Mouse (Mus musculus): ENCODE data around the gene Pmm1. TPM values are rescaled to one million over a fixed set of nuclear protein-coding genes. Genes with fewer than 3 reads are reported as not detected.

Gene Pmm1
- total RNA-seq, 2 experiments from 2014 or later = 22.0 to 31.4 TPM

DNA sequence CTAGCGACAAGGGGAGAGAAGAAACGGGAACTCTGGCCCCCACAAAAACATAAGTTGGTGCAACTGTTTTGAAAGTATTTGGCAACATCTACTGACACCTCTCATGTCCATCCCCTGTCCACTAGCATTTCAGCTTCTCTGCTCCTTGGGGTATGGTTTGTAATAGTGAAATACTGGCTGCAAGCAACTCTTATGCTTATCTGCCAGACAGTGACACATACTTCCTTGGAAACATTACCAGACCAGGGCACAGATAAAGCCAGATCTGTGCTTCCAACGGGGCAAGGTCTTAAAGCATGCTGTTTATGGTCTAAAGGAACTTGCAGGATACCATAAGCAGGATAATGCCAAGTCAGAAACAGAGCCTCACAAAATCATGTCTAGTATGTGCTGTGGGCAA lies 1.8 kb downstream of the Pmm1 start:
- DNase-seq = no peak
- intact Hi-C loops (cut with DNase I) = no loop called here

- intact Hi-C loops (cut with DNase I) = no loop called here
- no peak for DNase-seq
Measured at GRCm38 (mm10) chr15:81957598-81957997, 3.1 kb downstream of the Pmm1 start.

- peak; percentile 28 to 64 for DNase-seq
- intact Hi-C loops (cut with DNase I) = no loop called here
Measured at GRCm38 (mm10) chr15:81956457-81956856, 4.3 kb downstream of the Pmm1 start.

GRCm38 (mm10) chr15:81955414-81955813 lies 5.3 kb downstream of the Pmm1 start:
- intact Hi-C loops (cut with DNase I) = no loop called here
- DNase-seq = no peak

GRCm38 (mm10) chr15:81954716-81955115 lies 6.0 kb downstream of the Pmm1 start:
- no peak for DNase-seq

DNA sequence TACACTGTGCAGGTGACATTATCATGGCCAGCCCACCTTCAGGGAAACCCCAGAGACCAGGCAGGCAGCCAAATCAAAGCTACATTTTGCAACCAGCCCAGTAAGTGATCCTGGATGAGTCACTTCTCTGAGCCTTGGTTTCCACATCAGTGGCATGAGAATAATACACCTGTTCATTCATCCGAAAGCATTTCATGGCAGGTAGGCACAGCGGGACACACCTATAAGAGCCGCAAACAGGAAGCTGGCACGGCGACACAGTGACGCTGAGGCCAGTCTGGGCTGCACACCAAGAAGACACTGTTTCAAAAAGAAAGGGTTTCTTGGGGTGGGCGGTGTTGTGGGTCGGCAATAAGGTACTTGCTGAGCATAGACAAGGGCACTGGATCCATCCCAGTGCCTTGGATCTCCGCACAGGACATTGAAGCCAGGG lies 6.6 kb downstream of the Pmm1 start:
- intact Hi-C loops (cut with DNase I) = no loop called here
- DNase-seq = no peak

More at GRCm38 (mm10) chr15:81954716-81955115, 6.0 kb downstream of the Pmm1 start:
- intact Hi-C loops (cut with DNase I) = no loop called here

DNA sequence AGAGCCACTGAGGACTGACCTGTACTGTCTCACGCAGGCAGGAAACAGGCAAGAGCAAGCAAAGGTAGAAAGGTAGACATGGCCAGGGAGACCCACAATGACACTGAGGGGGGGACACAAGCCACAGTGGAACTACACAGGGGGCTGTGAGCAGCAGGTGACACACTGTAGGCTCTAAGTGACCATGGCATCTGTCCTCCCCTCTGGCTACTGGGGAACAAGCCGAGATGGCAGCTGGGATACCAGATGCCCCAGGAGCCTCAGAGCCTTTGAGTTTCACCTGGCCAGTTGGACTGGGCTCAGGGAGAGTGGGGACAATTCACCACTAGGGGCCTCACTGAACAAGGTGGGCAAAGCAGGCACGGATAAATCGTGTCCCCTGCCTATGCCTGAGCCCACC lies 8.4 kb downstream of the Pmm1 start:
- no peak for DNase-seq
- intact Hi-C loops (cut with DNase I) = no loop called here

GRCm38 (mm10) chr15:81951159-81951558 lies 9.6 kb downstream of the Pmm1 start:
- DNase-seq = no peak
- intact Hi-C loops (cut with DNase I) = no loop called here

- intact Hi-C loops (cut with DNase I) = no loop called here
- DNase-seq = no peak
Measured at GRCm38 (mm10) chr15:81950716-81951115, 10.0 kb downstream of the Pmm1 start.

- DNase-seq = no peak
- intact Hi-C loops (cut with DNase I) = no loop called here
Measured at GRCm38 (mm10) chr15:81949476-81950131, 11.1 kb downstream of the Pmm1 start.

DNA sequence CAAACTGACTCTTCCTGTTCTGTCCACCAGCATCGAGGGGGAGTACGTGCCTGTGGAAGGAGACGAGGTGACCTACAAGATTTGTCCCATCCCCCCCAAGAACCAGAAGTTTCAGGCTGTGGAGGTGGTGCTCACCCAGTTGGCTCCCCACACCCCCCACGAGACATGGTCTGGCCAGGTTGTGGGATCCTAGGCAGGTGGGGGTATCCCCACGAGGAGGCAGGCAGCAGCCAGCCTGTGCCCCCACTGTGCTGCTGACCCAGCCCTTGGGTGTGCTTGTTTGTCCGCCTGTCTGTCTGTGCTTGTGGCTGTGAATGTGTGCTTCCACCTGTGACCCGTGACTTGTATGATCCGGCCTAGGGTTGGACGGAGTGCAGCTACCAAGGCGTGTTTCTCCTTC lies 11.7 kb downstream of the Pmm1 start:
- intact Hi-C loops (cut with DNase I) = no loop called here
- no peak for DNase-seq

DNA sequence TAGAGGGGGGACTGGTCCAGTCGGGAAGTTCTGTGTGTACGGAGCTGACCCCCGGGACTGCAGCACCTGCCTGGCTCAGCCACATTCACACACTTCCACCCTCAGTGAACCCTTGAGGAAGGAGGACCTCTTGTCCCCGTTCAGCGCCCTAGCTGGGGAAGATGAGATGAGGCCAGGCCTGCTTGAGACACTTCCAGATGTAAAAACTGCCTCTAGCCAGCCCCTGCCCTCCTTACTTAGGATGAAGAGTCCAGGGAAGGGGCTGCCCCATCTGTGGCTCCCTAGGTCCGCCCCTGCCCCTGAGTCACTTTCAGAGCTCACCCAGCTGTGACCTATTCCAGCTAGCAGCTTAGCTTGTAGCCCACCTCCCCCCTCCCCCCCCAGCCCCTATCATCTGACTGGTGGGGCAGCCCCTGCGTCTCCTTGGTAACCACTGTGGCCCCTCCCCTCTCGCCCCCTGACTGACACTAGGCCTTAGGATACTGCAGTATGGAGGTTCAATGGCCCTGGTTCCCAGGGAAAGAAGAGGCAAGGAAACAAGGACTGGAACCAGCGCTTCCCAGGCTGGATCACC lies 17.5 kb downstream of the Pmm1 start:
- intact Hi-C loops (cut with DNase I) = no loop called here
- no peak for DNase-seq

DNA sequence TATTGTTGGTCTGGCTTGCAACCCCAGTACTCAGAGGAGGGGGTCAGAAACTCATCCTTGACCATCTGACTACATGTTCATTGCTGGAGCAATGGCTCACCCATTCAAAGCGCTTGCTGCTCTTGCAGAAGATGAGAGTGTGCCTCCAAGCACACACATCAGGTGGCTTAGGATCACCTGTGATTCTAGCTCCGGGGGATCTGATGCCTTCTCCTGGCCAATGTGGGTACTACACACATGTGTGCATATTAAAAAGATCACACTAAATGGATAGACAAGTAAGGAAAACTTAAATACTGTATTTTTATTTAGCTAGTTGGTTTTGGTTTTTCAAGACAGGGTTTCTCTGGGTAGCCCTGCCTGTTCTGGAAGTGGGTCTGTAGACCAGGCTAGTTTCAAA lies 19.7 kb downstream of the Pmm1 start:
- no peak for DNase-seq
- intact Hi-C loops (cut with DNase I) = no loop called here

DNA sequence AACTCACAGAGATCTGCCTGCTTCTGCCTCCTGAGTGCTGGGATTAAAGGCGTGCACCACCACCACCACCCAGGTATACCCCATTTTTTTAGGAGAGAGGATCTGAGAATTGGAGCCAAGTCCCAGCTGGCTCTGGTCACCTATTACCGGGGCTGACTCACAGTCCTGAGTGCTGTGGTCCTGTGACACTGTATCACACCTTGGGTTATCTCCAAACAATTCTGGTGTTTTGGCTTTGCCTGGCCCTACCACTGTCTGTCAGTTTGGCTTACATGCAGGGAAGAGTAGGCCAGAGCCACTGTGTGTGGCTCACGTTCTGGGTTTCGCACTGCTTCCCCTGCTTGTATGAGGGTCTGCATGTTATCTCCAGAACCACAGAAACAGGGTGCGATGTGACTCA lies 20.5 kb downstream of the Pmm1 start:
- intact Hi-C loops (cut with DNase I) = no loop called here
- no peak for DNase-seq

DNA sequence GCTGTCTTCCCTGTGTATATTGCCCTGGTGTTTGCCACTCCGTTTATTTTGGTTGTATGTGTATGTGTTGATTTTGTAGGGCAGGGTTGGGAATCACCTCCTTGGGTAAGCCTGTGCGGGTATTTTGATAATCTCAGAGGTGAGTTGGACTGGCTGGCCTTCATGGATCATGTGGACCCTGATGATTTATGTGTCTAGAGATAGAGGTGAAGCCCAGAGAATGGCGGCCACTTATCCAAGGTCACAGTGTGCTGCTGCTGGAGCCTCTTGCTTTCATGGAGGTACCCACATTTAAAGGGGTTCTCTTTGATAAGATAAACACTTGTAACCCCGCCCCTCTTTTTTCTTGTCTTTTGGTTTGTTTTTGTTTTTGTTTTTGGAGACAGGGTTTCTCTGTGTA lies 21.0 kb downstream of the Pmm1 start:
- intact Hi-C loops (cut with DNase I) = no loop called here
- no peak for DNase-seq

- DNase-seq = no peak
- intact Hi-C loops (cut with DNase I) = no loop called here
Measured at GRCm38 (mm10) chr15:81939157-81939715, 21.5 kb downstream of the Pmm1 start.

DNA sequence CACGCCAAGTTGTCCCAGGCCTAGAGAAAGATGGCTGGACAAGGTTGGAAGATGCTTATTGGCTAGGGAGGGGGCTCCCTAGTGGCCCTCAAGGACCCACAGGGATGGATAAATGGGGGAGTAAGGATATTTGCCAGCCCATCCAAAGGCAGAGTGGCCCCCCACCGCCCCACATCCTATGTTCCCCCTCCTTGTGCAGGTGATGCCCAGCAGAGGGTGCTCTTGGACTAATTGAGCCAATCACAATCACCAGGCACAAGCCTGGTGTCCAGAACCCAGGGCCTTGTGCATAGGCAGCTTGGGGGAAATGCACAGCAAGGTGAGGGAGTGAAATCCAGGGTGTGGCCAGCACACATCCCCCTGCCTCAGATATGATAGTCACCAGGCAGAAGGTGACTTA lies 22.5 kb downstream of the Pmm1 start:
- intact Hi-C loops (cut with DNase I) = loop anchor here (1.0 kb wide), 1 partner anchor 51 kb away; no protein-coding TSS in a partner anchor

GRCm38 (mm10) chr15:81937098-81937972 lies 23.4 kb downstream of the Pmm1 start:
- peak; percentile 62 to 70 for DNase-seq
- intact Hi-C loops (cut with DNase I) = no loop called here

More for the DNA sequence above, 22.5 kb downstream of the Pmm1 start:
- peak; percentile 32 to 51 for DNase-seq

GRCm38 (mm10) chr15:81936679-81937078 lies 24.1 kb downstream of the Pmm1 start, which contains the start of gene Csdc2:
TSS of gene Csdc2 (plus strand) at chr15:81936759.
- intact Hi-C loops (cut with DNase I) = no loop called here
- DNase-seq = peak; percentile 62 to 73

- intact Hi-C loops (cut with DNase I) = no loop called here
Measured at GRCm38 (mm10) chr15:81935869-81936637, 24.7 kb downstream of the Pmm1 start.

More at GRCm38 (mm10) chr15:81935869-81936637, 24.7 kb downstream of the Pmm1 start:
- no peak for DNase-seq

All from heart, postnatal 10 days (tissue).